Mouse (Mus musculus): Measurements from ENCODE around the gene Chrnb1. TPM values are rescaled to one million over a fixed set of nuclear protein-coding genes. Genes with fewer than 3 reads are reported as not detected.

Chrnb1 gene
- polyA plus RNA-seq (2015; fragmentation: Nextera tagmentation; extraction: Ambion mirVana) = 1.3 and 1.5 TPM in 2 replicates

GRCm38 (mm10) chr11:69795168-69795982 lies at the start of gene Chrnb1:
Chrnb1 (minus strand) TSS chr11:69795943.

GRCm38 (mm10) chr11:69837952-69838713 lies 42.4 kb upstream of the Chrnb1 start, which contains the start of gene Tmem256:
Tmem256 (plus strand) TSS chr11:69838514.

GRCm38 (mm10) chr11:69837604-69837951 lies 41.8 kb upstream of the Chrnb1 start, which contains the start of gene Nlgn2:
Nlgn2 (minus strand) TSS chr11:69837784.

GRCm38 (mm10) chr11:69822080-69822479 lies 26.3 kb upstream of the Chrnb1 start, which contains the start of gene Spem1:
Spem1 (minus strand) TSS chr11:69822180.

GRCm38 (mm10) chr11:69818365-69818764 lies 22.6 kb upstream of the Chrnb1 start, which contains the start of gene Spem2:
Spem2 (minus strand) TSS chr11:69818465.

GRCm38 (mm10) chr11:69815155-69815554 lies 19.4 kb upstream of the Chrnb1 start, which contains the start of gene Gm39566:
Gm39566 (minus strand) TSS chr11:69815298.

GRCm38 (mm10) chr11:69804972-69805909 lies 9.5 kb upstream of the Chrnb1 start, which contains the start of gene Tmem102:
Tmem102 (minus strand) TSS chr11:69805624.

GRCm38 (mm10) chr11:69801379-69801977 lies 5.7 kb upstream of the Chrnb1 start, which contains the start of gene Fgf11:
Fgf11 (minus strand) TSS chr11:69801857.

GRCm38 (mm10) chr11:69765221-69766125 lies 30.3 kb downstream of the Chrnb1 start, which contains the start of gene Zbtb4:
Zbtb4 (plus strand) TSS chr11:69765912.

GRCm38 (mm10) chr11:69761868-69762267 lies 33.9 kb downstream of the Chrnb1 start, which contains the start of gene Slc35g3:
Slc35g3 (minus strand) TSS chr11:69761968.

GRCm38 (mm10) chr11:69758478-69758970 lies 37.2 kb downstream of the Chrnb1 start, which contains the start of gene Polr2a:
Polr2a (minus strand) TSS chr11:69758637.

Other genes with a start within 250 kb of the Chrnb1 start
- 2.8 and 4.7 TPM in 2 replicates for gene Dnah2, start 246.8 kb downstream of the Chrnb1 start, polyA plus RNA-seq (2015; fragmentation: Nextera tagmentation; extraction: Ambion mirVana)
- gene Efnb3, start 235.7 kb downstream of the Chrnb1 start, polyA plus RNA-seq (2015; fragmentation: Nextera tagmentation; extraction: Ambion mirVana) = 132 and 148 TPM in 2 replicates
- gene Wrap53, start 215.7 kb downstream of the Chrnb1 start, polyA plus RNA-seq (2015; fragmentation: Nextera tagmentation; extraction: Ambion mirVana) = 12.1 and 13.1 TPM in 2 replicates
- gene Trp53, start 215.6 kb downstream of the Chrnb1 start, polyA plus RNA-seq (2015; fragmentation: Nextera tagmentation; extraction: Ambion mirVana) = 31.4 and 33.8 TPM in 2 replicates
- gene Atp1b2, start 190.0 kb downstream of the Chrnb1 start, polyA plus RNA-seq (2015; fragmentation: Nextera tagmentation; extraction: Ambion mirVana) = 226 and 228 TPM in 2 replicates
- gene Shbg, start 178.0 kb downstream of the Chrnb1 start, polyA plus RNA-seq (2015; fragmentation: Nextera tagmentation; extraction: Ambion mirVana) = not detected in 2 replicates
- gene Sat2, start 173.9 kb downstream of the Chrnb1 start, polyA plus RNA-seq (2015; fragmentation: Nextera tagmentation; extraction: Ambion mirVana) = 29.9 and 31.5 TPM in 2 replicates
- gene Fxr2, start 163.0 kb downstream of the Chrnb1 start, polyA plus RNA-seq (2015; fragmentation: Nextera tagmentation; extraction: Ambion mirVana) = 29.7 and 32.1 TPM in 2 replicates
- gene Sox15, start 140.6 kb downstream of the Chrnb1 start, polyA plus RNA-seq (2015; fragmentation: Nextera tagmentation; extraction: Ambion mirVana) = 0.36 and 0.46 TPM in 2 replicates
- 113 and 114 TPM in 2 replicates for gene Mpdu1, start 133.3 kb downstream of the Chrnb1 start, polyA plus RNA-seq (2015; fragmentation: Nextera tagmentation; extraction: Ambion mirVana)
- gene Cd68, start 129.8 kb downstream of the Chrnb1 start, polyA plus RNA-seq (2015; fragmentation: Nextera tagmentation; extraction: Ambion mirVana) = 14.1 and 18.7 TPM in 2 replicates
- gene Eif4a1, start 123.5 kb downstream of the Chrnb1 start, polyA plus RNA-seq (2015; fragmentation: Nextera tagmentation; extraction: Ambion mirVana) = 347 and 357 TPM in 2 replicates
- 69.5 and 74.3 TPM in 2 replicates for gene Senp3, start 113.9 kb downstream of the Chrnb1 start, polyA plus RNA-seq (2015; fragmentation: Nextera tagmentation; extraction: Ambion mirVana)
- gene Tnfsf13, start 110.2 kb downstream of the Chrnb1 start, polyA plus RNA-seq (2015; fragmentation: Nextera tagmentation; extraction: Ambion mirVana) = 0.92 and 0.93 TPM in 2 replicates
- 7.0 TPM in 2 replicates for gene Tnfsf12, start 100.1 kb downstream of the Chrnb1 start, polyA plus RNA-seq (2015; fragmentation: Nextera tagmentation; extraction: Ambion mirVana)
- 1.3 and 3.3 TPM in 2 replicates for gene Tnfsfm13, start 99.8 kb downstream of the Chrnb1 start, polyA plus RNA-seq (2015; fragmentation: Nextera tagmentation; extraction: Ambion mirVana)
- gene Polr2a, start 37.3 kb downstream of the Chrnb1 start, polyA plus RNA-seq (2015; fragmentation: Nextera tagmentation; extraction: Ambion mirVana) = 9.6 and 10.9 TPM in 2 replicates
- gene Slc35g3, start 34.0 kb downstream of the Chrnb1 start, polyA plus RNA-seq (2015; fragmentation: Nextera tagmentation; extraction: Ambion mirVana) = 0.09 and 0.15 TPM in 2 replicates
- gene Zbtb4, start 30.0 kb downstream of the Chrnb1 start, polyA plus RNA-seq (2015; fragmentation: Nextera tagmentation; extraction: Ambion mirVana) = 4.9 and 6.8 TPM in 2 replicates
- 7.1 and 8.5 TPM in 2 replicates for gene Fgf11, start 5.9 kb upstream of the Chrnb1 start, polyA plus RNA-seq (2015; fragmentation: Nextera tagmentation; extraction: Ambion mirVana)
- 1.2 and 1.6 TPM in 2 replicates for gene Tmem102, start 9.7 kb upstream of the Chrnb1 start, polyA plus RNA-seq (2015; fragmentation: Nextera tagmentation; extraction: Ambion mirVana)
- gene Gm39566, start 19.4 kb upstream of the Chrnb1 start, polyA plus RNA-seq (2015; fragmentation: Nextera tagmentation; extraction: Ambion mirVana) = not detected in 2 replicates
- gene Spem2, start 22.5 kb upstream of the Chrnb1 start, polyA plus RNA-seq (2015; fragmentation: Nextera tagmentation; extraction: Ambion mirVana) = not detected in 2 replicates
- gene Spem1, start 26.2 kb upstream of the Chrnb1 start, polyA plus RNA-seq (2015; fragmentation: Nextera tagmentation; extraction: Ambion mirVana) = not detected in 2 replicates
- gene Nlgn2, start 41.8 kb upstream of the Chrnb1 start, polyA plus RNA-seq (2015; fragmentation: Nextera tagmentation; extraction: Ambion mirVana) = 25.7 and 29.7 TPM in 2 replicates
- 452 and 485 TPM in 2 replicates for gene Tmem256, start 42.6 kb upstream of the Chrnb1 start, polyA plus RNA-seq (2015; fragmentation: Nextera tagmentation; extraction: Ambion mirVana)
- 32.3 and 33.8 TPM in 2 replicates for gene Plscr3, start 50.4 kb upstream of the Chrnb1 start, polyA plus RNA-seq (2015; fragmentation: Nextera tagmentation; extraction: Ambion mirVana)
- gene Tnk1, start 62.8 kb upstream of the Chrnb1 start, polyA plus RNA-seq (2015; fragmentation: Nextera tagmentation; extraction: Ambion mirVana) = 0.15 TPM in 1 of 2 replicates, not detected in the other
- not detected in 2 replicates for gene Tmem95, start 82.1 kb upstream of the Chrnb1 start, polyA plus RNA-seq (2015; fragmentation: Nextera tagmentation; extraction: Ambion mirVana)
- gene Kctd11, start 85.5 kb upstream of the Chrnb1 start, polyA plus RNA-seq (2015; fragmentation: Nextera tagmentation; extraction: Ambion mirVana) = 2.1 and 2.2 TPM in 2 replicates
- gene Acap1, start 99.6 kb upstream of the Chrnb1 start, polyA plus RNA-seq (2015; fragmentation: Nextera tagmentation; extraction: Ambion mirVana) = 0.10 and 0.15 TPM in 2 replicates
- 3.0 and 3.2 TPM in 2 replicates for gene 2810408A11Rik, start 105.0 kb upstream of the Chrnb1 start, polyA plus RNA-seq (2015; fragmentation: Nextera tagmentation; extraction: Ambion mirVana)
- gene Neurl4, start 105.1 kb upstream of the Chrnb1 start, polyA plus RNA-seq (2015; fragmentation: Nextera tagmentation; extraction: Ambion mirVana) = 13.0 and 19.0 TPM in 2 replicates
- 48.2 and 58.8 TPM in 2 replicates for gene Gps2, start 117.9 kb upstream of the Chrnb1 start, polyA plus RNA-seq (2015; fragmentation: Nextera tagmentation; extraction: Ambion mirVana)
- 1,029 and 1,041 TPM in 2 replicates for gene Eif5a, start 126.0 kb upstream of the Chrnb1 start, polyA plus RNA-seq (2015; fragmentation: Nextera tagmentation; extraction: Ambion mirVana)
- gene Ybx2, start 139.9 kb upstream of the Chrnb1 start, polyA plus RNA-seq (2015; fragmentation: Nextera tagmentation; extraction: Ambion mirVana) = 3.5 and 5.2 TPM in 2 replicates
- gene Slc2a4, start 152.2 kb upstream of the Chrnb1 start, polyA plus RNA-seq (2015; fragmentation: Nextera tagmentation; extraction: Ambion mirVana) = 8.9 and 9.0 TPM in 2 replicates
- not detected in 2 replicates for gene Cldn7, start 168.8 kb upstream of the Chrnb1 start, polyA plus RNA-seq (2015; fragmentation: Nextera tagmentation; extraction: Ambion mirVana)
- 32.8 and 41.1 TPM in 2 replicates for gene Ctdnep1, start 185.2 kb upstream of the Chrnb1 start, polyA plus RNA-seq (2015; fragmentation: Nextera tagmentation; extraction: Ambion mirVana)
- 161 and 162 TPM in 2 replicates for gene Elp5, start 186.6 kb upstream of the Chrnb1 start, polyA plus RNA-seq (2015; fragmentation: Nextera tagmentation; extraction: Ambion mirVana)
- 532 and 552 TPM in 2 replicates for gene Gabarap, start 195.2 kb upstream of the Chrnb1 start, polyA plus RNA-seq (2015; fragmentation: Nextera tagmentation; extraction: Ambion mirVana)
- gene Phf23, start 199.8 kb upstream of the Chrnb1 start, polyA plus RNA-seq (2015; fragmentation: Nextera tagmentation; extraction: Ambion mirVana) = 41.5 and 47.4 TPM in 2 replicates
- 16.9 and 19.7 TPM in 2 replicates for gene Dvl2, start 204.7 kb upstream of the Chrnb1 start, polyA plus RNA-seq (2015; fragmentation: Nextera tagmentation; extraction: Ambion mirVana)
- gene Acadvl, start 219.5 kb upstream of the Chrnb1 start, polyA plus RNA-seq (2015; fragmentation: Nextera tagmentation; extraction: Ambion mirVana) = 67.1 and 67.9 TPM in 2 replicates
- 23.8 and 24.9 TPM in 2 replicates for gene Dlg4, start 221.0 kb upstream of the Chrnb1 start, polyA plus RNA-seq (2015; fragmentation: Nextera tagmentation; extraction: Ambion mirVana)

Measured in neural tube, postnatal 0 days (tissue).